Mouse (Mus musculus) left cerebral cortex, postnatal 4 days (tissue): Measurements from ENCODE around the gene Asxl1. TPM values are rescaled to one million over a fixed set of nuclear protein-coding genes. Genes with fewer than 3 reads are reported as not detected.
"Not testable (repeated sequence)": the region's sequence is repeated elsewhere in the genome, so short reads cannot be mapped to it uniquely, and the experiment has no call there.

Experiments used
- DNase-seq: peaks from one replicate; pipeline ENCODE4 v3.0.0-alpha.2; 2022
- intact Hi-C: fragments of 180-260 bp; cut with DNase I; formaldehyde crosslinking; loops from one replicate; pipeline ENCODE4 v1.15.1; 2025
- total RNA-seq, 2 experiments: library from RNA; stranded (reverse); gene quantifications; 2 replicates each; pipeline ENCODE4 v1.2.3; 2021

The Asxl1 gene
- total RNA-seq, 2 experiments from 2014 or later, result 53.4 to 53.9 TPM

DNA sequence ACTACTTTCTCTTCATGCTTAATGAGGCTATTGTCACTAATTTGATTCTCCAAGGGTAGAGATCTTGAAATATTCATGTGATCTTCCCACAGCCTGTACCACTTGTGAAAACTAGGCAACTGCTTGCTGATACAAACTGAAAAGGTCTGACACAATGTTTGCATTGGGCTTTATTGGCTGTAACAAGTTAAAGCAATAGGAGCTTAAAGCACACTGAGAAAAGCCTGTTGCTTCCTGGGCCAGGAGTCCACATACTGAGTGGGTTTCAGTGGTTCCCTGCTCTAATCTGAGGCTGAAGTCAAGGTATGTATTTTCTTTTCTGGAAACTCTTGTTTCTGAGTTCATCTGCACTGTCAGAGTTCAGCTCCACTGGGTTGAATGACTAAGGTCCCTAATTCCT is 2.4 kb upstream of the Asxl1 start:
- intact Hi-C loops, result no loop called here

DNA sequence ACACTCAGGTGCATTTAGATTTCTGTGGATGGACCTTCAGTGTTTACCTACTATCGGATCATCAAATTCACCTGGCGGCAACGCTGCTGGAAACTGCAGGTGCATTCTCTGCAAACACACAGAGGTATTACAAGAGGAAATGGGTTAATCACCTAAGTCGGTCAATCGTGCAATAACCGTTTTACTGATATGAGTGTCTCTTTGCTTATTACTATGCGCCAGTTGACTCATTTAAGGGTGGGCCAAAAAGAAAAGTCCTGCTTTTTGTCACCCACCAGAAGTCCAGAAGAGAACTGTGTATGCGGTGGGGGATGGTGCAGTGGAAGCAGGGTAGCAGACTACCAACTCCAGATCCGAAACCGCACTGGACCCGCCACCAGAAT is 567 bp upstream of the Asxl1 start:
- peak; percentile 10 for DNase-seq
- intact Hi-C loops, result no loop called here

More for the DNA sequence above, 2.4 kb upstream of the Asxl1 start:
- no peak for DNase-seq

DNA sequence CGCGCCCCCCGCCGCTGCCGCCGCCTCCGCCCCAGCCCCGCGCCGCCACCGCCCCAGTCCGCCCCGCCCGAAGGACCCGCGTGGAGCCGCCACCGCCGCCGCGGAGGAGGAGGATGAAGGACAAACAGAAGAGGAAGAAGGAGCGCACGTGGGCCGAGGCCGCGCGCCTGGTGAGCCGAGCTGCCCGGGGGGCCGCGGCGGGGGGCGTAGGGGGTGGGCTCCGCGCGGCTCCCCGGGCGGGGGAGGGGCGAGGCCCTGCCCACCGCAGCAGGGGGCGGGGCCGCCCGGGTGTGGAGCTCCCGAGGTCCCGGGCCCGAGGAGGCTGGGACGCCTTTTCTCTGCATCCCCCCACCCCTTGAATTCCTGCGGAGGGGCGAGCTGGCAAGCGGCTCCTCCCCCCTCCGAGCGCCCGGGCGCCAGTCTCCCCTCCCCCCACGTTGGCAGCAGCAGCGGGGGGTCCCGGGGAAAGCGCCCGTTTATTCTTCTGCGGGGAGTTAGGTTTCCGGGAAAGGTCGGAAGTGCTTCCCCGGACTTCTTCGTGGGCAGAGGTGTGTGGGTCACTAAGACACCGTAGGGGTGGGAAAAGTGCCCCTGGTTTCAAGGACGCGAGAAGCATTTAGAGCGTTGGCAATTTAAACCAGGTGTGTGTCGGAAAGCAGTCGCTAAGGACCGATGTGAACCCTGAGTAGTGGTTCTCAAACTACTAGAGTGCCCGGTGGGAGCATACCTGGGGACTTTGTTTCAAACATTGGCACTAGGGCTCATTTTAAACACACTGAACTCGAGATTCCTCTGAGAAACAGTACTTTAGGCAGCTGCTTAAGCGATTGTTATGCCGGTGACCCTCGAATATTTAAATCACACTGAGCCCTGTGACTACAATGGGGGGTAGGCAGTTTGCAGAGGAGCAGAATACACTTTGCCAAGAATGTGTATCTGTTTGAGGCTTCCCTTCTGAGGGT is 873 bp downstream of the Asxl1 start:
- peak; percentile 68 for DNase-seq
- intact Hi-C loops, result no loop called here

DNA sequence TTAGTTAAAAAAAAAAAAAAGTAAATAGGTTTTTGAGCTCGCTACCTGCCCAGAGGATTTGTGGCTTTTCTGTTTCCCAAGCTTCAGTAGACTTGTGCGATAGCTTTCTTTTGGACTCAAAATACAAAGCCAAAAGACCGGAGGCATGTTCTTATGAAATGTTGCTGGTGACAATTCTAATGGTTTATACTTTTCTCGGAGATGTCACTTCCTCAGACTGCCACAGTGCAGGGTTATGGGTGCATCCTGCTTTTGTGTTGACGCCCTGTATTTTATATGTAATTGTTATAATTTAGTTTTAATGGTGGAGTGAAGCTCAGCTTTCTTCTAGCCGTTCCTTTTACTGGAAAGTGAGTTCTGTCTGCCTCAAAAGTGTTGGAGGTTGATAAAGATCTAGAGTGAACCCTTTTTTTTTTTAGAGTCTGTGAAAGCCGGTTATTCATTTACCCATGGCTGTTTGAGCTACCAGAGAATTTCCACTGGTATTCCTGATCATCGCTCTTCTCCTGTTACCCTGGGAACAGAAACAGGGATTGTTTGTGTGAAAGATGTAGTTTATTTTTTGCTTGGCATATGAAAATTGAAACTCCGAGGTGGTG is 1.7 kb downstream of the Asxl1 start:
- no peak for DNase-seq
- intact Hi-C loops, result no loop called here

DNA sequence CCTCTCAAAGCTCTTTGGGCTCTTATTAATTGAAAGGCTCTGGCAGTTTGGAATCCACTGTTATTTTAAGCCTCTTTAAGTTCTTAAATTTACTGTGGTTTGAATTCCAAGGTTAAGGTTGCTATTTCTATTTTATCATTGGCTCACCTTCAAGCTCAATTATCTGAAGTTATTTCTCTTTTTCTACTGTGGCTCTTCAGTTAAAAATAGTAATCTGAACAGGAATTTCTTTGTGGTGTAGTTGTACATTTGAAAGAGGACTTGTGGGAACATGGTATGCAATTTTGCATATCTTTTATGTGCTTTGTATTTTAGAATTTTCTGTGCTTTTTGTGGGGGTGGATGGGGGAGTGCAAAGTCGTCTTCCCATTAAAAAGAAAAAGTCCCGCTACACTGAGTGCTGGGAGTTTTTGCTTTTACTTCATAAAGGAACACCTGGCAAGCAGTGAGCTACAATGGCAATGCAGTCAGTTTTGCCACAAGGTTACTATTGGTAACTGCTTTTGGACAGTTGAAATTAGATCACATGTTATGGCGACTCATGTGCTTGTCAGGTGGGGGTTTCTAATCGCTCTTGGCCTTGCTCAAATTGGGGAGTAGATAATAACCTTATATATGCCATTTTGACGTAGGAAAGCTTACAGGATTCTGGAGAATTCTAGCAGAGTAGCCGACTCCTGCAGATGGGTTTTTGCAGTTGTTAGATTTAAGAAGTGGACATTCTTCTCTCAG is 2.6 kb downstream of the Asxl1 start:
- DNase-seq, result no peak
- intact Hi-C loops, result no loop called here

DNA sequence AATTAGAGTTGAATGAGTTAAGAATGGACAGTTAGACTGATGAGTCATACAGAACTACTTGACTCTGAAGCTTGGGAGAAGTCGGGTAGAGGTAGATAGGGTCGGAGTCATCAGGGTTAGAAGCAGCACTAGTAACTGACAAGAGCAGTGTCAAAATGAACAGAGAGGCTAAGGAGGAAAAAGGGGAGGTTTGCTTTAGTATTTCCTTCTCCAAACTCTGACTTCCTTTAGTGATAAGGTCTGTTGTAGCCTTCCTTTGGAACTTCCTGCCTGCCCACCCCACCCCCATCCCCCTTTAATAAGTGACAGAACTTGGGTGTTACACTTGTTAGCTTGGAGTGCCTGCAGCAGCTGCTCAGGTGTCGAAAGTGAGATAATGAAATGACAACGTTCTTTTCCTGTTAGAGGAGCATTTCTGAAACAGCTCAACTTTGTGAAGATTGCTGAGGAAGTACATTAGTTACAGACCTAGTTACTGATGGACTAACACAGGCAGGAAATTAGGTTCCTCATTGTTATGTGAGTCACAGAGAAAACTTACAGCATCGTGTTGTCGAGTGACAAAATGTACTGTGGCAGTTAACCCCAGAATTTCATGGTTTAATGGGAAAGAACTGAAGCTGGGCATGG is 5.0 kb downstream of the Asxl1 start:
- intact Hi-C loops, result loop anchor here (10.0 kb wide), 1 partner anchor 54 kb away; no protein-coding TSS in a partner anchor
- no peak for DNase-seq

DNA sequence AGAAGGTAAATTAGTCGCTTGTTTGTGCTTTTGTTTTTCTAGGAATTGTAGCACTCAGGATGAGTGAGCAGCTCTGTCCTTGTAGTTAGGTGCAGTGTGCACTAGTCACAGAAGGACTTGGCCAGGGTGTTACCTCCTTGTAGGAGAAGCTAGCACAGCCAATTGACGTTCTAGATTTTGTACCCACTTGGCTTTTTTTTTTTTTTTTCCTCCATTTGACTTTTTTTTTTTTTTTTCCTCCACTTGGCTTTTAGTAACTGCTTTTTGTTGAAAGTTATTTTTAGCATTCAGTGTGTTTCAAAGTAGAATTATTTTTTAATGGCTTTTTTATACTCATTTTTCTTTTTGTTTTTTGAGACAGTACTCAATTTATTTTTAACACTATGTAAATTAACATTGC is 9.0 kb downstream of the Asxl1 start:
- intact Hi-C loops, result loop anchor here (10.0 kb wide), 1 partner anchor 50 kb away; no protein-coding TSS in a partner anchor
- DNase-seq, result no peak

DNA sequence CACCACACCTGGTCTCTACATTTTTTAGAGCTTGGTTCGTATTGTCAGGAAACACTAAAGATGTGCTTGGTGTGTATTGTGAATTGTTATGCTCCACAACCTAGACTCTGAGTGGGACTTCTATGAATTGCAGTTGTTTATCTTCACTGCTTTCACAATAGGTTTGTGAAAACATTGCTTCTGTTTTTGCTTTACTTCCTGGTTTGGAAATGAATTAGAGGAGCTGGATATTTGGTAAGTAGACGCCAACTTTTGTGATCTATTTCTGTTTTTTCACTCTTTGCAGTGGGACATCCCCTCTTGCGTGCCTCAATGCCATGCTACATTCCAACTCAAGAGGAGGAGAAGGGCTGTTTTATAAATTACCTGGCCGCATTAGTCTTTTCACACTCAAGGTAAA is 11.2 kb downstream of the Asxl1 start:
- DNase-seq, result no peak
- intact Hi-C loops, result loop anchor here (10.0 kb wide), 1 partner anchor 48 kb away; no protein-coding TSS in a partner anchor

DNA sequence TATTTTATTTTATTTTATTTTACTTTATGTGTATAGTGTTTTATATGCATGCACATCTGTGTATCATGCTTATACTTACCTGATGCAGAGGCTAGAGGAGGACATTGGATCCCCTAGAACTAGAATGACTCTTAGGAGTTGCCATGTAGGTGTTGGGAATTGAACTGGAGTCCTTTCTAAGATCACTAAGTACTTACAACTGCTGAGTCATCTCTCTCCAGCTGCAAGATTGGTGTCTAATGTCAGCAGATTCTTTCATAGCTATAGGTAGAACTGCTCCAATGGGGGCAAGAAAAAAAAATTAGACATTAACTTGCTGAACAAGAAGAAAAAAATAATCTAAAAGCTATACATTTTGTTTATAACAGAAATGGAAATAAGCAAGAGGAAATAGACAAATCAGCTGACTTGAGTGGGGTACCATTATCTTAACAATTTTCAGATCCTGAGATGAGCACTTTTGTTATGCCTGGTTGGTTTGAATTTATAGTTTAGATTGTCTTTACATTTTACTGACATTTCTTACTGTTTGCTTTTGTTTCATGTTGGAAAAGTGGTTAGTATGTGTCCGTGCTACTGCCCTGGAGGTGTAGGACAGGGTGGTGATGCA is 15.6 kb downstream of the Asxl1 start:
- no peak for DNase-seq
- intact Hi-C loops, result no loop called here

DNA sequence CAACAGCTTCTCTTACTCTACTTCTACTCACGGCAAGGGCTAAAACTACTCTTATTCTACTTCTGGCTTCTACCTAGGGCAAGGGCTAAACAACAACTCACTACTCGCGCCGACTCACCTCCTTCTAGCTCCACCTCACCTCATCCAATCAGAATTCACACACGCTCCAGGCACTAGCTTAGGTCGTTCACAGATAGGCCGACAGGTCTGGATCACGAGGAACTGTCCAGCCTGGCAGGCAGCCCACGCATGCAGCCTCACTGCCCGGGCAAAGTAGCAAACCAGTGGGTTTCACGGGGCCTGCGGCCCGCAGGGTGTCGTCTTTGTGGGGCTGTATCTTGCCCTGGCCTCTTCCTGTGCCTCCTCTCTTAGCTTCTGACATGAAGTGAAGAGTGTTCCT is 18.9 kb downstream of the Asxl1 start:
- intact Hi-C loops, DNase-seq: not testable (repeated sequence)

DNA sequence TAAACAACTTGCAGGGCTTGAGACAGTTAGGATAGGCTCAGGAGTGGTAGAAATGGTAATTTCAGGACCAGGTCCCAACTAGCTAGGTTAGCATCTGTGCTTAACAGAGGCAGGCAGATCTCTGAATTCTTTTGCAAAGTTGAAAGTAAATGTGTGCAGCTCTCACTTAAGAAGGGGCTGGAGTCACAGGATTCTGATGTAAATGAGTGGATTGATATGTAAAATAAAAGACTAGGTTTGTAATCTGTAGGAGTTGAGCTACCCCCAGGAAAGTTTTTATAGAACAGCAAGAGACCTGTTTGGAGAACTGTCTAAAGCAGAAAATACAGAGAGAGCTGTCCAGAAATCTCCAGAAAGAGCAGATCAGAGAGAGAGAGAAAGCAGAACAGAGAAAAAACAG is 25.2 kb downstream of the Asxl1 start:
- DNase-seq, result no peak
- intact Hi-C loops, result no loop called here

DNA sequence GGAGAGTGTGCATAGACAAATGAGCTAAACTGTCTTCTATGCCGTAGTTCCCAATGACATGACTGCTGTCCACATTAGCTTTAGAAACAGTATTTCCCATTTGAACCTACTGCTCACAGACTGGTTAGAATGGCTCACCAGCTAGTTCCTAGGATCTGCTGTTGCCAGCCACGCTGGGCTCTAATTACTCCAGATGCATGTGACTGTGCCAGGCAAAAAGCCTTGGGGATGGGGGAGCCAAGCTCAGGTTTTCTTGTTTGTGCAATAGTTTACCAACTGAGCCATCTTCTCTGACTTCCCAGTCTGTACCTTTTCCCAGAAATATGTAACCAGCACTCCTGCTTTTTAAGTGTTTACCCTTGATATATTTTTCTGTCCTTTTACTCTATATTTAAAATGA is 29.8 kb downstream of the Asxl1 start:
- intact Hi-C loops, result no loop called here

DNA sequence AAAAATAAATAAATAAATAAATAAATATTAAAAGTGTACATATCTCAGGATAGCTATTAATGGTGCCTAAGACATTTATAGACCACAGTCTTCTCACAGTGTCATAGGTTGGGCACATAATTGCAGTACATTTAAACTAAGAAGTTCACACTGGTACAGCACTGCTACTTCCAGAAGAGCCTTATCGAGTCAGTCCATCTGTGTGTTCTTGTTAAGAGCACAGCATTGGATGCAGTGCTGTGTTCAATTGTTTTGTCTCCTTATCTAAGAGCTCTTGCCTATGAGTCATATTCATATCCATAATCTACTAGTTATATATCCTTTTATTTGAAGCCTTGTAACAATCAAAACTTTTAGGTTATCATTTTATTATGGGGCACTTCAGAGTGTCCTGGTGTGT is 34.9 kb downstream of the Asxl1 start:
- intact Hi-C loops, result no loop called here

More for the DNA sequence above, 29.8 kb downstream of the Asxl1 start:
- no peak for DNase-seq

DNA sequence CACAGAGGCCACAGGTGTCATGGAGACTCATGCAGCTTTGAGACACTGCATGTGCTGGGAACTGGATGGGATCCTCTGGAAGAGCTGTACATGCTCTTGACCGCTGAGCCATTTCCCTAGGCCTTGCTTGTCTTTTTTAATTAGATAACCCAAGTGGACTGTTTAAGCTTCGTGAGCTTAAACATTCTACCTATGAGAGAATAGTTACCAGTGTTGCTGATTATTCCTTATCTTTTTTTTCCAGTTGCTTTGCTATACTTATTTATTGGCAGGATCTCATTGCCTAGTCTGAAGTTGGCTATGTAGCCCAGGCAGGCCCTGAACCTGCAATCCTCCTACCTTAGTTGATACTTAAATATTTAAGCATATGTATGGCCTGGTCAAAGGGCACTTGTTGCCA is 44.2 kb downstream of the Asxl1 start:
- intact Hi-C loops, result no loop called here
- no peak for DNase-seq

More for the DNA sequence above, 34.9 kb downstream of the Asxl1 start:
- DNase-seq, result no peak

DNA sequence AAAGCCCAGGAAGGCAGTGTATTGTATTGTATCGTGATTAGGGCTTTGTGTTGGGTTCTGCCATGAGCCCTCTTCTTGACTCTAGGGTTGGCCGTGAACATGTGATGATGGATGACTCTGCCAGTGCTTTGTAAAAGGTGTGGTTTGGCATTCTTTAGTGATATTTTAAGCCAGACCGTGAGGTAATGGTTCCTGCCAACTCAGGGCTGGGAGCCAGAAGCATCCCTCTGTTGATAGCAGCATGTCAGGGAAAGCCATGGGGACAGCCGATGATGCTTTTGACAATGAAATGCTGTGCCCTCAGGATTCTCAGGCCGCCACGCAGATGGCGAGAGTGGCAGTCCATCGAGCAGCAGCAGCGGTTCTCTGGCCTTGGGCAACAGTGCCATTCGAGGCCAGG is 47.4 kb downstream of the Asxl1 start:
- DNase-seq, result peak; percentile 29
- intact Hi-C loops, result no loop called here

DNA sequence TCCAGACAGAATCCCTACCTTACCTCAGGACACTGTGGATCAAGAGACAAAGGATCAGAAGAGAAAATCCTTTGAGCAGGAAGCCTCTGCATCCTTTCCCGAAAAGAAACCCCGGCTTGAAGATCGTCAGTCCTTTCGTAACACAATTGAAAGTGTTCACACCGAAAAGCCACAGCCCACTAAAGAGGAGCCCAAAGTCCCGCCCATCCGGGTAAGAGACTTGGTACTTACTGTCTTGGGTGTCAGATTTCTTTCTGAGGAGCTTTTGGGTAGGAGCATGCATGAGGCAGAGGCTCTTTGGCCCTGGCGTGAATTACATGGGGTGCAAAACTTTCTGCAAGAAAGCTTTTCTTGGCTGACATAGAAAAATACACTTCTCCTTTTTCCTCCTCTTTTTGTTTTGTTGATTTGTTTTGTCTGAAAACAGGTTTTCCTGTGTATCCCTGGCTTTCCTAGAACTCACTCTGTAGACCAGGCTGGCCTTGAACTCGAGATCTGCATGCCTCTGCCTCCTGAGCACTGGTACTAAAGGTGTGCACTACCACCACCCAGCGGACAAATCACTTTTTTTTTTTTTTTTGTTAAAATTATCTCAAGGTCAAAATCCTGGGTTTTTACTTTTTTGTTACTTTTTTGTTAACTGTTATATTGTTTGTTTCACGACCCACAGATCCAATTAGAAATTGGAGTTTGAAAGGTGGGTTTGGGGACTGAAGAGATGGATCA is 52.3 kb downstream of the Asxl1 start:
- DNase-seq, result no peak
- intact Hi-C loops, result no loop called here

DNA sequence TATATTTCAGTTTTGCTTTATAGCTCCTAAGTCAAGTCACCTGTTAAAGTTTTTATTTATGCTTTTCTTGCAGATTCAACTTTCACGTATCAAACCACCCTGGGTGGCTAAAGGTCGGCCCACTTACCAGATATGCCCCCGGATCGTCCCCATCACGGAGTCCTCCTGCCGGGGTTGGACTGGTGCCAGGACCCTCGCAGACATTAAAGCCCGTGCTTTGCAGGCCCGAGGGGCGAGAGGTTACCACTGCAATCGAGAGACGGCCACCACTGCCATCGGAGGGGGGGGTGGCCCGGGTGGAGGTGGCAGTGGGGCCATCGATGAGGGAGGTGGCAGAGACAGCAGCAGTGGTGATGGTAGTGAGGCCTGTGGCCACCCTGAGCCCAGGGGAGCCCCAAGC is 53.5 kb downstream of the Asxl1 start:
- intact Hi-C loops, result no loop called here
- no peak for DNase-seq

DNA sequence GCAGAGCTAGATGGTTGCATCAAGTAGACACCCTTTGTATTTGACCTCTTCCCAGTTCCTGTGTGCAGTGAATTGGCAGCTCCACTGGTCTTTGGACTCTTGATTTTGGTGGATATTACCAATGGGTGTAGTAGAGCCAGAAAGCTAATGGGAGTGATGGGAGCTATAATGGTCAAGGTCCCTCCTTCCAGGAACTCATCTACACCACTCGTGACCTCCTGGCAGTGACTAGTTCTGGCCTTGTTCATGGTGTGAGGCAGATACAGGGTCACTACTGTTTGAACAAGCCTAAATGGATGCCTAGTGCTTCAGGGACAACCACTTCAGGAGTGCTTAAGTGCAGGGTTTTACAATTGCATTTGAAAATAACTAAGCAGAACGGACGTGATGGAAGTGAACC is 58.4 kb downstream of the Asxl1 start:
- intact Hi-C loops, result loop anchor here (10.0 kb wide), 1 partner anchor 49 kb away; no protein-coding TSS in a partner anchor
- no peak for DNase-seq

DNA sequence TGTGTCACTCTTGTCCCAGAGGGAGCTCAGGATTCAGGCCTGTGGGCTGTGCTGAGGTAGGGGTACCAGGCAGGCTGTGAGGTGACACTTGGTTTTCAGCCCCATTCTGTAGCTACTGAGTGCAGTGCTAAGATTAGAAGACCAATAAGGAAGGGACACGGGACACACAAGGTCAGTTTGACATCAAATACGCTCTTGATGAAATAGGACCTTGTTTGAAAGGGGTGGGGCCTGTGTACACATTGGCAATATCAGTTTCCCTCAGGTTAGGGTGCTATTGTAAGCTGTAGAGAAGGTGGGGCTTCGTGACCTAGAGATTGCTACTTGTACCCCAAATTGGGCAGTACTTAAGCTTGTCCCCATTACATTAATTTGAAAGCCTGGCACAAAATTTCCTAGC is 59.3 kb downstream of the Asxl1 start:
- intact Hi-C loops, result loop anchor here (10.0 kb wide), 1 partner anchor 50 kb away; no protein-coding TSS in a partner anchor
- no peak for DNase-seq

DNA sequence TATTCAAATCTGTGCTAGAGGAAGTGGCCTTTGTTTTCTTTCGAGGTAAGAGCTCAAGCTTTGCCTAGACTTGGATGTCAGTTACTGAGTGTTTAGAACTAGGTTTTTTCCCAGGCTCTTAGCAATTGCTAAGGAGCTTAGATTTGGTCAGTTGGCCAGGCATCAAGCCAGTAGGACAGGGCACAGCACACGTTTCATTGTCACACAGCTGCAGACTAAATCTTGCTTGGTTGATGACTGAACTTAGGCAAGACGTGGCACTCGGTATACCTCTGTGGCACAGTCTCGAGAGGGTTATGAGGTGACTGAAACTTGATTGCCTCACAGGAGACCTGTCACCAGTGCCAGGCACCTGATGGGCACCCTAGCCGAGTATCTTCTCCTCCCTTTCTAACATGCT is 61.3 kb downstream of the Asxl1 start:
- intact Hi-C loops, result loop anchor here (10.0 kb wide), 1 partner anchor 52 kb away; no protein-coding TSS in a partner anchor
- DNase-seq, result no peak
